Mouse (Mus musculus): ENCODE measurements around the gene Ctsa.

Ctsa gene

GRCm38 (mm10) chr2:164868491-164868890 lies 35.8 kb downstream of the Ctsa start:
- CTCF ChIA-PET = interaction anchor here (1.0 to 6.8 kb wide), 23 partner anchors 8 to 89 kb away, joined by 3 to 88 read pairs (median 8); partner anchors contain the start of genes Pltp (in 2 of the 4), Zswim1 (in 2 of the 4), Pcif1 (in 1 of the 4) and Zfp335 (in 1 of the 4)

GRCm38 (mm10) chr2:164871602-164872303 lies 39.1 kb downstream of the Ctsa start:
- CTCF ChIA-PET = interaction anchor here in 3 of 4 experiments (0.6 to 6.8 kb wide), 18 partner anchors 8 to 1308 kb away, joined by 3 to 88 read pairs (median 4); partner anchors contain the start of genes Pltp (in 1 of the 3) and Snx21 (in 1 of the 3)
- POLR2A ChIA-PET = interaction anchor here in 2 of 4 experiments (0.9 to 17.8 kb wide), 10 partner anchors 13 to 67 kb away, joined by 3 to 347 read pairs (median 14); partner anchors contain the start of genes Pltp (in 2 of the 2), Acot8 (in 1 of the 2), Zfp335 (in 1 of the 2) and Zswim1 (in 1 of the 2)

More at GRCm38 (mm10) chr2:164868491-164868890, 35.8 kb downstream of the Ctsa start:
- POLR2A ChIA-PET = interaction anchor here in 3 of 4 experiments (0.6 to 17.8 kb wide), 33 partner anchors 8 to 96 kb away, joined by 3 to 347 read pairs (median 10); partner anchors contain the start of genes Pltp (in 3 of the 3), Ctsa (in 2 of the 3), Pcif1 (in 2 of the 3) and Zswim1 (in 2 of the 3)

- ChIA-PET CTCF (interaction anchor here in 3 of 4 experiments (0.7 to 1.4 kb wide), 4 partner anchors 28 to 79 kb away, joined by 3 to 7 read pairs (median 6); no protein-coding TSS in a partner anchor), POLR2A (interaction anchor here in 3 of 4 experiments (0.5 to 17.8 kb wide), 41 partner anchors 7 to 147 kb away, joined by 3 to 347 read pairs (median 6); partner anchors contain the start of genes Acot8 (in 2 of the 3), Pltp (in 2 of the 3), Zswim1 (in 2 of the 3) and Zswim3 (in 2 of the 3))
Measured at GRCm38 (mm10) chr2:164873621-164874020, 40.9 kb downstream of the Ctsa start.

GRCm38 (mm10) chr2:164874239-164874769 lies 41.6 kb downstream of the Ctsa start:
- CTCF ChIA-PET = interaction anchor here in 3 of 4 experiments (0.5 to 5.2 kb wide), 12 partner anchors 8 to 88 kb away, joined by 3 to 48 read pairs (median 4); partner anchors contain the start of gene Ctsa (in 1 of the 3)
- POLR2A ChIA-PET = interaction anchor here (0.5 to 17.8 kb wide), 57 partner anchors 8 to 114 kb away, joined by 3 to 347 read pairs (median 4); partner anchors contain the start of genes Pltp (in 3 of the 4), Acot8 (in 2 of the 4), Ctsa (in 2 of the 4) and Neurl2 (in 2 of the 4)

GRCm38 (mm10) chr2:164875648-164876047 lies 43.0 kb downstream of the Ctsa start:
- ChIA-PET CTCF (interaction anchor here in 3 of 4 experiments (1.1 to 5.2 kb wide), 8 partner anchors 8 to 83 kb away, joined by 3 to 48 read pairs (median 5); no protein-coding TSS in a partner anchor), POLR2A (interaction anchor here (1.0 to 17.8 kb wide), 29 partner anchors 9 to 117 kb away, joined by 4 to 347 read pairs (median 18); partner anchors contain the start of genes Acot8 (in 2 of the 4), Ctsa (in 2 of the 4), Neurl2 (in 2 of the 4) and Pltp (in 2 of the 4))

GRCm38 (mm10) chr2:164877376-164878215 lies 44.9 kb downstream of the Ctsa start:
- CTCF ChIA-PET = interaction anchor here (0.6 to 5.2 kb wide), 41 partner anchors 9 to 922 kb away, joined by 3 to 48 read pairs (median 5); no protein-coding TSS in a partner anchor
- POLR2A ChIA-PET = interaction anchor here (0.5 to 17.8 kb wide), 77 partner anchors 8 to 933 kb away, joined by 3 to 347 read pairs (median 5); partner anchors contain the start of genes Pltp (in 4 of the 4), Zfp335 (in 3 of the 4), Zswim1 (in 3 of the 4) and Acot8 (in 2 of the 4)

GRCm38 (mm10) chr2:164878509-164879227 lies 46.0 kb downstream of the Ctsa start:
- ChIA-PET POLR2A (interaction anchor here (0.6 to 17.8 kb wide), 64 partner anchors 8 to 422 kb away, joined by 3 to 347 read pairs (median 5); partner anchors contain the start of genes Acot8 (in 3 of the 4), Pltp (in 3 of the 4), Zfp335 (in 3 of the 4) and Zswim1 (in 3 of the 4)), CTCF (interaction anchor here (0.5 to 5.2 kb wide), 17 partner anchors 11 to 529 kb away, joined by 3 to 48 read pairs (median 5); partner anchors contain the start of gene Zswim1 (in 1 of the 4))

- ChIA-PET CTCF (interaction anchor here in 3 of 4 experiments (0.5 to 5.2 kb wide), 9 partner anchors 12 to 529 kb away, joined by 3 to 48 read pairs (median 4); no protein-coding TSS in a partner anchor), POLR2A (interaction anchor here (0.6 to 17.8 kb wide), 45 partner anchors 8 to 159 kb away, joined by 3 to 347 read pairs (median 8); partner anchors contain the start of genes Acot8 (in 3 of the 4), Pltp (in 3 of the 4), Zfp335 (in 3 of the 4) and Zswim1 (in 3 of the 4))
Measured at GRCm38 (mm10) chr2:164879228-164879567, 46.5 kb downstream of the Ctsa start, which contains the start of gene Pcif1. Pcif1 (plus strand) TSS chr2:164879304.

- POLR2A ChIA-PET = interaction anchor here (0.6 to 17.8 kb wide), 35 partner anchors 9 to 118 kb away, joined by 3 to 347 read pairs (median 4); partner anchors contain the start of genes Ctsa (in 2 of the 4), Neurl2 (in 2 of the 4), Acot8 (in 1 of the 4) and Pltp (in 1 of the 4)
- CTCF ChIA-PET = interaction anchor here in 1 of 4 experiments (0.6 to 1.7 kb wide), 3 partner anchors 8 to 85 kb away, joined by 3 to 8 read pairs (median 3); no protein-coding TSS in a partner anchor
Measured at GRCm38 (mm10) chr2:164879568-164880277, 47.0 kb downstream of the Ctsa start.

GRCm38 (mm10) chr2:164882619-164883018 lies 49.9 kb downstream of the Ctsa start:
- POLR2A ChIA-PET = interaction anchor here in 3 of 4 experiments (0.7 to 7.0 kb wide), 6 partner anchors 7 to 1016 kb away, joined by 3 to 44 read pairs (median 9); partner anchors contain the start of gene Zmynd8 (in 1 of the 3)
- CTCF ChIA-PET = interaction anchor here in 1 of 4 experiments (0.6 kb wide), 1 partner anchor 28 kb away, joined by 5 read pairs; no protein-coding TSS in a partner anchor

GRCm38 (mm10) chr2:164885788-164886187 lies 53.1 kb downstream of the Ctsa start:
- ChIA-PET POLR2A (interaction anchor here in 3 of 4 experiments (0.6 to 7.0 kb wide), 25 partner anchors 7 to 92 kb away, joined by 3 to 54 read pairs (median 5); partner anchors contain the start of genes Zfp335 (in 2 of the 3), Pltp (in 1 of the 3) and Zswim1 (in 1 of the 3)), CTCF (interaction anchor here in 3 of 4 experiments (0.8 to 1.3 kb wide), 6 partner anchors 9 to 101 kb away, joined by 3 read pairs; no protein-coding TSS in a partner anchor)

- CTCF ChIA-PET = interaction anchor here in 2 of 4 experiments (0.8 to 1.3 kb wide), 3 partner anchors 10 to 19 kb away, joined by 3 read pairs; no protein-coding TSS in a partner anchor
- POLR2A ChIA-PET = interaction anchor here in 3 of 4 experiments (0.9 to 7.0 kb wide), 25 partner anchors 8 to 93 kb away, joined by 3 to 54 read pairs (median 5); partner anchors contain the start of genes Zfp335 (in 2 of the 3), Zswim1 (in 2 of the 3), Pcif1 (in 1 of the 3) and Pltp (in 1 of the 3)
Measured at GRCm38 (mm10) chr2:164886617-164887016, 53.9 kb downstream of the Ctsa start.

GRCm38 (mm10) chr2:164888996-164889395 lies 56.3 kb downstream of the Ctsa start:
- ChIA-PET POLR2A (interaction anchor here in 3 of 4 experiments (0.5 to 7.9 kb wide), 14 partner anchors 8 to 95 kb away, joined by 3 to 69 read pairs (median 4); partner anchors contain the start of genes Pcif1 (in 2 of the 3), Acot8 (in 1 of the 3), Ctsa (in 1 of the 3) and Neurl2 (in 1 of the 3)), CTCF (interaction anchor here in 2 of 4 experiments (0.6 kb wide), 2 partner anchors 22 to 876 kb away, joined by 3 read pairs; no protein-coding TSS in a partner anchor)

GRCm38 (mm10) chr2:164889960-164890359 lies 57.3 kb downstream of the Ctsa start:
- POLR2A ChIA-PET = interaction anchor here in 3 of 4 experiments (1.2 to 7.9 kb wide), 22 partner anchors 9 to 85 kb away, joined by 3 to 81 read pairs (median 7); partner anchors contain the start of genes Pcif1 (in 2 of the 3), Zfp335 (in 2 of the 3), Acot8 (in 1 of the 3) and Pltp (in 1 of the 3)
- CTCF ChIA-PET = interaction anchor here in 1 of 4 experiments (1.4 to 1.8 kb wide), 4 partner anchors 9 to 96 kb away, joined by 3 to 5 read pairs (median 4); partner anchors contain the start of gene Zfp335

Data from embryonic stem cell, embryonic (primary cell).